Mouse (Mus musculus): Measurements from ENCODE around the gene Glra1.

Glra1 gene

GRCm38 (mm10) chr11:55518806-55519674 is 89.0 kb downstream of the Glra1 start:
- in situ Hi-C loops (cut with MboI, MseI): no loop called here

- in situ Hi-C loops (cut with MboI, MseI): no loop called here
These were observed 90.3 kb downstream of the Glra1 start for GRCm38 (mm10) chr11:55517666-55518065.

- in situ Hi-C loops (cut with MboI, MseI): no loop called here
These were observed 96.6 kb downstream of the Glra1 start for GRCm38 (mm10) chr11:55511374-55511773.

GRCm38 (mm10) chr11:55505485-55505884 is 102.5 kb downstream of the Glra1 start:
- in situ Hi-C loops (cut with MboI, MseI): no loop called here

- in situ Hi-C loops (cut with MboI, MseI): no loop called here
These were observed 105.1 kb downstream of the Glra1 start for GRCm38 (mm10) chr11:55502886-55503285.

GRCm38 (mm10) chr11:55501955-55502531 is 106.0 kb downstream of the Glra1 start:
- in situ Hi-C loops (cut with MboI, MseI): no loop called here

- in situ Hi-C loops (cut with MboI, MseI): no loop called here
These were observed 110.1 kb downstream of the Glra1 start for GRCm38 (mm10) chr11:55497885-55498284.

- in situ Hi-C loops (cut with MboI, MseI): no loop called here
These were observed 111.8 kb downstream of the Glra1 start for GRCm38 (mm10) chr11:55496158-55496557.

GRCm38 (mm10) chr11:55485443-55485842 is 122.6 kb downstream of the Glra1 start:
- in situ Hi-C loops (cut with MboI, MseI): no loop called here

- in situ Hi-C loops (cut with MboI, MseI): no loop called here
These were observed 134.8 kb downstream of the Glra1 start for GRCm38 (mm10) chr11:55473219-55473618.

GRCm38 (mm10) chr11:55471467-55471866 is 136.5 kb downstream of the Glra1 start:
- in situ Hi-C loops (cut with MboI, MseI): no loop called here

- in situ Hi-C loops (cut with MboI, MseI): no loop called here
These were observed 137.2 kb downstream of the Glra1 start for GRCm38 (mm10) chr11:55470761-55471160.

- in situ Hi-C loops (cut with MboI, MseI): no loop called here
These were observed 137.9 kb downstream of the Glra1 start for GRCm38 (mm10) chr11:55469923-55470691.

- in situ Hi-C loops (cut with MboI, MseI): no loop called here
These were observed 138.8 kb downstream of the Glra1 start, which contains the start of gene G3bp1 for GRCm38 (mm10) chr11:55469048-55469843. Gene G3bp1 (plus strand): TSS chr11:55469685.

GRCm38 (mm10) chr11:55468611-55469047 is 139.4 kb downstream of the Glra1 start:
- in situ Hi-C loops (cut with MboI, MseI): no loop called here

- in situ Hi-C loops (cut with MboI, MseI): no loop called here
These were observed 140.0 kb downstream of the Glra1 start for GRCm38 (mm10) chr11:55468012-55468411.

GRCm38 (mm10) chr11:55465177-55465576 is 142.8 kb downstream of the Glra1 start:
- in situ Hi-C loops (cut with MboI, MseI): no loop called here

- in situ Hi-C loops (cut with MboI, MseI): no loop called here
These were observed 143.3 kb downstream of the Glra1 start for GRCm38 (mm10) chr11:55464707-55465106.
